Mouse (Mus musculus): ENCODE results near the gene Foxl1. TPM values are rescaled to one million over a fixed set of nuclear protein-coding genes. Genes with fewer than 3 reads are reported as not detected.
A peak's percentile ranks its signal among the peaks of the same experiment; 100 is the strongest.

The Foxl1 gene
- polyA plus RNA-seq, 1 experiment = 0.55 TPM

DNA sequence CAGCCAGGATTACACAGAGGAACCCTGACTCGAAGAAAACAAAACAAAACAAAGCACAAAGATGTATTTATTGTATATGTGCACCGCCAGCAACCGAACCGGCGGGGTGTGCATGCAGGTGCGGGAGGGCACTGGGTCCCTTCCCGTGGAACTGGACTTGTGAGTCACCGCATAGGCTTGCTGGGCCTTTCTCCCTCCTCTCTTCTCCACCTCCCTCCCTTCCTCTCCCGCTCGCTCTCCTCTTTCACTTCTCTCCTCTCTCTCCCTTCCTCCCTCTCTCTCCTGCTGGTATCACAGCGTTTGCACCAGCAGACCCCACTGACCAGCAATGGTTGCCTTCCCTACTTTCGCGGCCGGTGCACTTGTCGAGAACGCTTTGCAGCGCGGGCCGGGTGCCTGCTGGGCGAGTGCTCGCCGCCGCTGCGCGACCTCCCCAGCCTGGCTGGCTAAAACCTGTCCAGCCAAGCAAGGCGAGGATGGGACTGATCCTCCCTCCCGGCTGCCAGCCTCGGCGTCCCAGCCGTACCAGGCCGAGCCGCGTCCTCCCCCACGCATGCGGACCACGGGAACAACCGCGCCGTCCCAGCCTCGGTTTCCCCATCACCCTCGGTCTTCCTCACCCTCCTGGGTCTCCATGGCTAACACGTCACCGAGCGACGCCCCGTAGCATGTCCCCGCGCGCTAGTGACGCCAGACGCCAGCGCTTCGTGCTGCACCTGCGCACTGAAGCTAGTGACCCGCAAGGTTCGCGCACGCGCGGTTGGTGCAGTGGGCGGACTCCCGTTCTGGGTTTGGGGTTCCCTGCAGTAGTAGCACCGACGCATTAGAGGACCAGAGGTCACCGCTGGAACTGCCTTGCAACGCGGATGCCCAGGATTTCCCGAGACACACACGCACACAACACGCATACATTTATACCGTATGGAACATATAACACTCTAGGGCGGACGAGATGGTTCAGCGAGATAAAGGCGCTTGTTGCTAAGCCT lies 19.8 kb upstream of the Foxl1 start, which contains the start of gene Mthfsd:
Mthfsd (minus strand) TSS at position 725 of the 989 bp plus-strand sequence.
- H3K4me1 ChIP-seq (ENCODE audit: control insufficient read depth, insufficient read depth, low read length) = peaks cover 3% of the 10 kb centered on the region; the same call in 1 of the 2 replicates
- peak within 1 kb of the TSS; percentile 45 for H3K27ac ChIP-seq (ENCODE audit: control insufficient read depth, insufficient read depth, low read depth, low read length, poor library complexity)
- peak; percentile 22; the same call in 1 of the 2 replicates for TF ChIP-seq CTCF (IDR thresholded peaks at IDR 0.05; ENCODE audit: control insufficient read depth, insufficient read depth, low read length)
- TF ChIP-seq POLR2A (IDR thresholded peaks at IDR 0.05; ENCODE audit: borderline replicate concordance, control insufficient read depth, low read depth, low read length) = peak; percentile 78
- peak within 1 kb of the TSS; percentile 93 for H3K4me3 ChIP-seq (replicated peaks; ENCODE audit: control insufficient read depth, low read depth, low read length)
- WGBS = 1% methylated on average over 75 of the region's 75 CpGs

DNA sequence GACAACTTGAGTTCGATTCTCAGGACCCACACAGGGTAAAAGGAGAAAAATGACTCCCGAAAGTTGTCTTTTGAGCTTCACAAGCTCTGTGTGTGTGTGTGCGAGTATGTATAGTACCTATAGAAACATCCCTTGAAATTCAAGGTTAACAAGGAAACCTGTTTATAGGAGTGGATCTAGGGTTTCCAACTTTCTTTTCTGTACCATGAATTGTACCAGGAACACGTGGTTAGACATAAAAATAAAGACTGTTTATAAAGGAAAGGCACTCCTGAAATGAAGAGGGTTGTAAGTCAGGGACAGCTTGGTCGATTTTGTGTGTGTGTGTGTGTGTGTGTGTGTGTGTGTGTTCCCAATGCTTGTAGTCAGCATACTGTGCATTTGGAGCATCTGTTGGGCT lies 19.1 kb upstream of the Foxl1 start:
- WGBS = 7% methylated on average over 5 of the region's 5 CpGs
- Histone ChIP-seq H3K4me1 (ENCODE audit: control insufficient read depth, insufficient read depth, low read length) (peaks cover 3% of the 10 kb centered on the region; the same call in 1 of the 2 replicates), H3K27ac (ENCODE audit: control insufficient read depth, insufficient read depth, low read depth, low read length, poor library complexity) (no peak overlapping the region), H3K4me3 (replicated peaks; ENCODE audit: control insufficient read depth, low read depth, low read length) (peak overlapping the region; percentile 93)
- TF ChIP-seq CTCF (IDR thresholded peaks at IDR 0.05; ENCODE audit: control insufficient read depth, insufficient read depth, low read length) (no peak), POLR2A (IDR thresholded peaks at IDR 0.05; ENCODE audit: borderline replicate concordance, control insufficient read depth, low read depth, low read length) (no peak)

DNA sequence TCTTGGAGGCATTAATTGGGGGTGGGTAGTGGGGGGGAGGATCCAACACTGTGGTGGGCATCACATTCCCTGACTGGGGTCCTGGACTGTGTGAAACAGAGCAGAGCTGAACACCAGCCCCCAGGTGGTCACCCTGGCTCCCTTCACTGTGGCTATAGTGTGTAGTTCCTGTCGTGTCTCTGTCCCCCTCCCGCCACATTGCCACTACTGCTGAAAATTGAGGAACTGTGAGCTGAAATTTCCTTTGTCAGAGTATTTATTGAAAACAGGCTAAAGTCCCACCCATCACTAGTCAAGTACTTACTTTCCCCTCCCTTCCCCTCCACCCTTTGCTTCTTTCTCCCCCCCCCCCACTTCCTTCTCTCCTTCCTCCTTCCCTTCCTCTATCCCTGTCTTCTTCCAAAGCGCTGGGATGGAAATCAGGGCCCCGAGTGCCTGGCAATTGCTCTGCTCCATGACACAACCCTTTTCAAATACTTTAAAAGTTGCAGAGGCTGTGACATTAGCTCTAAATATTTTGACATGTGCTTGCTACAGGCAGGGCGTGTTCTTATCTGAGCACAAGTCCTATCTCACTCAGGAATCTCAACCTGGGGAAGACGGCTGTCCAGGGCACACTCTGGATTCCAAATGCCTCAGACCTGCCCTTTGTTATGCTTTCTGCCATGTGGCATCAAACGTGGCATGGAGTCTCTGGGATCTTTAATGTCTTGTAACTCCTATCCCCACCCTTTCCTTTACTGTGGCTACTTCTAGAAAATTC lies 16.4 kb upstream of the Foxl1 start:
- TF ChIP-seq CTCF (IDR thresholded peaks at IDR 0.05; ENCODE audit: control insufficient read depth, insufficient read depth, low read length) = no peak
- no peak for TF ChIP-seq POLR2A (IDR thresholded peaks at IDR 0.05; ENCODE audit: borderline replicate concordance, control insufficient read depth, low read depth, low read length)
- H3K4me1 ChIP-seq (ENCODE audit: control insufficient read depth, insufficient read depth, low read length) = peaks cover 3% of the 10 kb centered on the region; the same call in 1 of the 2 replicates
- H3K27ac ChIP-seq (ENCODE audit: control insufficient read depth, insufficient read depth, low read depth, low read length, poor library complexity) = no peak overlapping the region
- H3K4me3 ChIP-seq (replicated peaks; ENCODE audit: control insufficient read depth, low read depth, low read length) = no peak overlapping the region
- WGBS = 35% methylated on average over 7 of the region's 7 CpGs

- Histone ChIP-seq H3K4me3 (replicated peaks; ENCODE audit: control insufficient read depth, low read depth, low read length) (no peak overlapping the region), H3K27ac (ENCODE audit: control insufficient read depth, insufficient read depth, low read depth, low read length, poor library complexity) (no peak overlapping the region), H3K4me1 (ENCODE audit: control insufficient read depth, insufficient read depth, low read length) (peaks cover 3% of the 10 kb centered on the region; the same call in 1 of the 2 replicates)
- WGBS = under 1% methylated on average over 21 of the region's 21 CpGs
- peak; percentile 95 for TF ChIP-seq CTCF (IDR thresholded peaks at IDR 0.05; ENCODE audit: control insufficient read depth, insufficient read depth, low read length)
- TF ChIP-seq POLR2A (IDR thresholded peaks at IDR 0.05; ENCODE audit: borderline replicate concordance, control insufficient read depth, low read depth, low read length) = no peak
Observed at GRCm38 (mm10) chr8:121113261-121113660, 14.5 kb upstream of the Foxl1 start.

- 8% methylated on average over 25 of the region's 25 CpGs for WGBS
- no peak overlapping the region for H3K4me3 ChIP-seq (replicated peaks; ENCODE audit: control insufficient read depth, low read depth, low read length)
- no peaks in the 10 kb centered on the region; the same call in 1 of the 2 replicates for H3K4me1 ChIP-seq (ENCODE audit: control insufficient read depth, insufficient read depth, low read length)
- no peak overlapping the region for H3K27ac ChIP-seq (ENCODE audit: control insufficient read depth, insufficient read depth, low read depth, low read length, poor library complexity)
- no peak for TF ChIP-seq POLR2A (IDR thresholded peaks at IDR 0.05; ENCODE audit: borderline replicate concordance, control insufficient read depth, low read depth, low read length)
- no peak for TF ChIP-seq CTCF (IDR thresholded peaks at IDR 0.05; ENCODE audit: control insufficient read depth, insufficient read depth, low read length)
Observed at GRCm38 (mm10) chr8:121115136-121115535, 12.6 kb upstream of the Foxl1 start.

GRCm38 (mm10) chr8:121115948-121116347 lies 11.8 kb upstream of the Foxl1 start, which contains the start of gene Foxc2:
Gene Foxc2, plus strand, starts transcription at chr8:121116171.
- Histone ChIP-seq H3K27ac (ENCODE audit: control insufficient read depth, insufficient read depth, low read depth, low read length, poor library complexity) (peak within 1 kb of the TSS; percentile 10; the same call in 1 of the 2 replicates), H3K4me1 (ENCODE audit: control insufficient read depth, insufficient read depth, low read length) (no peaks in the 10 kb centered on the region; the same call in 1 of the 2 replicates), H3K4me3 (replicated peaks; ENCODE audit: control insufficient read depth, low read depth, low read length) (peak within 1 kb of the TSS; percentile 42)
- 4% methylated on average over 25 of the region's 25 CpGs for whole genome bisulfite sequencing
- no peak for TF ChIP-seq CTCF (IDR thresholded peaks at IDR 0.05; ENCODE audit: control insufficient read depth, insufficient read depth, low read length)
- no peak for TF ChIP-seq POLR2A (IDR thresholded peaks at IDR 0.05; ENCODE audit: borderline replicate concordance, control insufficient read depth, low read depth, low read length)

DNA sequence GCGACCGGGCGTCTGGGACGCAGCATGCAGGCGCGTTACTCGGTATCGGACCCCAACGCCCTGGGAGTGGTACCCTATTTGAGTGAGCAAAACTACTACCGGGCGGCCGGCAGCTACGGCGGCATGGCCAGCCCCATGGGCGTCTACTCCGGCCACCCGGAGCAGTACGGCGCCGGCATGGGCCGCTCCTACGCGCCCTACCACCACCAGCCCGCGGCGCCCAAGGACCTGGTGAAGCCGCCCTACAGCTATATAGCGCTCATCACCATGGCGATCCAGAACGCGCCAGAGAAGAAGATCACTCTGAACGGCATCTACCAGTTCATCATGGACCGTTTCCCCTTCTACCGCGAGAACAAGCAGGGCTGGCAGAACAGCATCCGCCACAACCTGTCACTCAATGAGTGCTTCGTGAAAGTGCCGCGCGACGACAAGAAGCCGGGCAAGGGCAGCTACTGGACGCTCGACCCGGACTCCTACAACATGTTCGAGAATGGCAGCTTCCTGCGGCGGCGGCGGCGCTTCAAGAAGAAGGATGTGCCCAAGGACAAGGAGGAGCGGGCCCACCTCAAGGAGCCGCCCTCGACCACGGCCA lies 11.1 kb upstream of the Foxl1 start:
- Histone ChIP-seq H3K4me1 (ENCODE audit: control insufficient read depth, insufficient read depth, low read length) (no peaks in the 10 kb centered on the region), H3K27ac (ENCODE audit: control insufficient read depth, insufficient read depth, low read depth, low read length, poor library complexity) (no peak overlapping the region), H3K4me3 (replicated peaks; ENCODE audit: control insufficient read depth, low read depth, low read length) (no peak overlapping the region)
- TF ChIP-seq POLR2A (IDR thresholded peaks at IDR 0.05; ENCODE audit: borderline replicate concordance, control insufficient read depth, low read depth, low read length) = no peak
- TF ChIP-seq CTCF (IDR thresholded peaks at IDR 0.05; ENCODE audit: control insufficient read depth, insufficient read depth, low read length) = no peak
- WGBS = 10% methylated on average over 55 of the region's 55 CpGs
